Mouse (Mus musculus) embryonic facial prominence, embryonic 14.5 days (tissue): ENCODE results near the gene Atg16l1. TPM values are rescaled to one million over a fixed set of nuclear protein-coding genes. Genes with fewer than 3 reads are reported as not detected.
A peak's percentile ranks its signal among the peaks of the same experiment; 100 is the strongest.

Experiments used
- ATAC-seq: fragments of 200-750 bp; cut with Nextera tagmentation; 2 replicates; pipeline ENCODE4 v1.8.0; 2017; ENCODE audit warnings: low read depth, moderate number of reproducible peaks, moderate TSS enrichment
- DNase-seq: peaks from one replicate; pipeline ENCODE4 v3.0.0-alpha.2; 2015; ENCODE audit warnings: low spot score
- H3K27ac ChIP-seq: fragments of 300-500 bp; sonication (generic); replicated peaks from 2 replicates; pipeline ENCODE4 v1.5.1; 2014; ENCODE audit warnings: low read depth, mild to moderate bottlenecking, low read length, moderate library complexity
- H3K27me3 ChIP-seq: fragments of 300-500 bp; sonication (generic); replicated peaks from 2 replicates; pipeline ENCODE4 v1.6.1; 2014; ENCODE audit warnings: low read length; ENCODE audit not compliant: control insufficient read depth, insufficient read depth
- H3K36me3 ChIP-seq: fragments of 300-500 bp; sonication (generic); 2 replicates; pipeline ENCODE4 v1.6.1; 2014; ENCODE audit warnings: low read length, mixed read lengths; ENCODE audit not compliant: control insufficient read depth, insufficient read depth
- H3K4me1 ChIP-seq: fragments of 300-500 bp; sonication (generic); 2 replicates; pipeline ENCODE4 v1.6.1; 2014; ENCODE audit warnings: antibody characterized with exemption, low read length; ENCODE audit not compliant: control insufficient read depth, insufficient read depth
- H3K4me2 ChIP-seq: fragments of 300-500 bp; sonication (generic); 2 replicates; pipeline ENCODE4 v1.6.1; 2014; ENCODE audit warnings: low read depth, mild to moderate bottlenecking, low read length, moderate library complexity, mixed read lengths
- H3K4me3 ChIP-seq: fragments of 300-500 bp; sonication (generic); 2 replicates; pipeline ENCODE4 v1.5.1; 2014; ENCODE audit warnings: low read depth, mild to moderate bottlenecking, low read length
- H3K9ac ChIP-seq: fragments of 300-500 bp; sonication (generic); 2 replicates; pipeline ENCODE4 v1.6.1; 2014; ENCODE audit warnings: low read depth, mild to moderate bottlenecking, low read length, moderate library complexity, mixed read lengths
- H3K9me3 ChIP-seq: fragments of 300-500 bp; sonication (generic); 2 replicates; pipeline ENCODE4 v1.6.1; 2016; ENCODE audit warnings: low read length; ENCODE audit not compliant: control insufficient read depth
- WGBS: fragments of 180-500 bp; shearing (Covaris S2); extraction: QIAGEN DNeasy Blood & Tissue Kit; methylation state at CpG from one replicate; pipeline ENCODE4 v1.1.7; 2014; 5-methylcytosine and 5-hydroxymethylcytosine counted together
- polyA plus RNA-seq: library from polyadenylated mRNA; unstranded; fragments of >200 nt; fragmentation: Nextera tagmentation; extraction: Ambion mirVana; gene quantifications from 2 replicates; pipeline ENCODE4 v1.2.1, GENCODE M21; 2014

The Atg16l1 gene
- polyA plus RNA-seq: 26.9 and 27.9 TPM in 2 replicates

- Histone ChIP-seq H3K27ac (peak within 1 kb of the TSS; percentile 93), H3K27me3 (no peaks in the 10 kb centered on the region), H3K4me3 (peak within 1 kb of the TSS; percentile 97), H3K9ac (peak within 1 kb of the TSS; percentile 97), H3K4me1 (0 out of 2 replicates have a peak, but pooled peaks cover 8% of the 10 kb centered on the region), H3K36me3 (peaks cover 14% of the 10 kb centered on the region), H3K4me2 (peak within 1 kb of the TSS; percentile 69), H3K9me3 (no peaks in the 10 kb centered on the region)
- ATAC-seq: peak; percentile 99
- WGBS: 2% methylated on average over 42 of the region's 79 CpGs
- DNase-seq: peak; percentile 99
Observed at GRCm38 (mm10) chr1:87755641-87756470, at the start of gene Atg16l1. Gene Atg16l1 (plus strand): TSS chr1:87755870.

- Histone ChIP-seq H3K4me2 (no peak overlapping the region), H3K9me3 (peaks cover 5% of the 10 kb centered on the region; the same call in 1 of the 2 replicates), H3K4me3 (no peak overlapping the region), H3K4me1 (no peaks in the 10 kb centered on the region), H3K36me3 (no peaks in the 10 kb centered on the region), H3K27me3 (no peaks in the 10 kb centered on the region), H3K9ac (no peak overlapping the region), H3K27ac (no peak overlapping the region)
- ATAC-seq (no peak), DNase-seq (no peak)
- WGBS: 89% methylated on average over 3 of the region's 3 CpGs
Observed at GRCm38 (mm10) chr1:87706361-87706760, 49.3 kb upstream of the Atg16l1 start.

GRCm38 (mm10) chr1:87709020-87709419 is 46.6 kb upstream of the Atg16l1 start:
- no peaks in the 10 kb centered on the region for H3K4me1 ChIP-seq
- H3K4me3 ChIP-seq: no peak overlapping the region
- no peaks in the 10 kb centered on the region for H3K36me3 ChIP-seq
- no peak overlapping the region for H3K27ac ChIP-seq
- H3K9me3 ChIP-seq: peaks cover 5% of the 10 kb centered on the region; the same call in 1 of the 2 replicates
- H3K9ac ChIP-seq: no peak overlapping the region
- DNase-seq: no peak
- ATAC-seq: no peak
- no peak overlapping the region for H3K4me2 ChIP-seq
- WGBS: 65% methylated on average over 6 of the region's 6 CpGs
- no peaks in the 10 kb centered on the region for H3K27me3 ChIP-seq

- Histone ChIP-seq H3K9me3 (peaks cover 5% of the 10 kb centered on the region; the same call in 1 of the 2 replicates), H3K4me2 (no peak overlapping the region), H3K36me3 (no peaks in the 10 kb centered on the region), H3K4me3 (no peak overlapping the region), H3K27me3 (no peaks in the 10 kb centered on the region), H3K9ac (no peak overlapping the region), H3K27ac (no peak overlapping the region), H3K4me1 (no peaks in the 10 kb centered on the region)
- 75% methylated on average over 7 of the region's 7 CpGs for WGBS
- DNase-seq (no peak), ATAC-seq (no peak)
Observed at GRCm38 (mm10) chr1:87709661-87710270, 45.9 kb upstream of the Atg16l1 start.

- DNase-seq (no peak), ATAC-seq (no peak)
- 76% methylated on average over 10 of the region's 10 CpGs for WGBS
- Histone ChIP-seq H3K4me2 (no peak overlapping the region), H3K9ac (no peak overlapping the region), H3K9me3 (peaks cover 5% of the 10 kb centered on the region; the same call in 1 of the 2 replicates), H3K36me3 (no peaks in the 10 kb centered on the region), H3K27me3 (no peaks in the 10 kb centered on the region), H3K4me1 (no peaks in the 10 kb centered on the region), H3K27ac (no peak overlapping the region), H3K4me3 (no peak overlapping the region)
Observed at GRCm38 (mm10) chr1:87711938-87712613, 43.6 kb upstream of the Atg16l1 start.

- Histone ChIP-seq H3K4me2 (no peak overlapping the region), H3K36me3 (no peaks in the 10 kb centered on the region), H3K9me3 (peaks cover 5% of the 10 kb centered on the region; the same call in 1 of the 2 replicates), H3K9ac (no peak overlapping the region), H3K4me3 (no peak overlapping the region), H3K27ac (no peak overlapping the region), H3K4me1 (no peaks in the 10 kb centered on the region), H3K27me3 (no peaks in the 10 kb centered on the region)
- DNase-seq (no peak), ATAC-seq (no peak)
- 90% methylated on average over 1 of the region's 1 CpGs for WGBS
Observed at GRCm38 (mm10) chr1:87712614-87712971, 43.1 kb upstream of the Atg16l1 start.

- H3K27ac ChIP-seq: no peak overlapping the region
- H3K4me2 ChIP-seq: no peak overlapping the region
- no peak overlapping the region for H3K4me3 ChIP-seq
- H3K9ac ChIP-seq: no peak overlapping the region
- no peaks in the 10 kb centered on the region for H3K9me3 ChIP-seq
- H3K27me3 ChIP-seq: no peaks in the 10 kb centered on the region
- peak; percentile 70; the same call in 1 of the 2 replicates for ATAC-seq
- WGBS: 30% methylated on average over 7 of the region's 8 CpGs
- peak; percentile 72 for DNase-seq
- H3K36me3 ChIP-seq: no peaks in the 10 kb centered on the region
- no peaks in the 10 kb centered on the region for H3K4me1 ChIP-seq
Observed at GRCm38 (mm10) chr1:87721382-87721781, 34.3 kb upstream of the Atg16l1 start.

- Histone ChIP-seq H3K27me3 (no peaks in the 10 kb centered on the region), H3K27ac (no peak overlapping the region), H3K4me2 (no peak overlapping the region), H3K4me3 (no peak overlapping the region), H3K36me3 (no peaks in the 10 kb centered on the region), H3K9ac (no peak overlapping the region), H3K4me1 (no peaks in the 10 kb centered on the region), H3K9me3 (no peaks in the 10 kb centered on the region)
- ATAC-seq: no peak
- no peak for DNase-seq
- WGBS: 36% methylated on average over 2 of the region's 2 CpGs
Observed at GRCm38 (mm10) chr1:87722081-87722480, 33.6 kb upstream of the Atg16l1 start.
